In the genomic region with DNA sequence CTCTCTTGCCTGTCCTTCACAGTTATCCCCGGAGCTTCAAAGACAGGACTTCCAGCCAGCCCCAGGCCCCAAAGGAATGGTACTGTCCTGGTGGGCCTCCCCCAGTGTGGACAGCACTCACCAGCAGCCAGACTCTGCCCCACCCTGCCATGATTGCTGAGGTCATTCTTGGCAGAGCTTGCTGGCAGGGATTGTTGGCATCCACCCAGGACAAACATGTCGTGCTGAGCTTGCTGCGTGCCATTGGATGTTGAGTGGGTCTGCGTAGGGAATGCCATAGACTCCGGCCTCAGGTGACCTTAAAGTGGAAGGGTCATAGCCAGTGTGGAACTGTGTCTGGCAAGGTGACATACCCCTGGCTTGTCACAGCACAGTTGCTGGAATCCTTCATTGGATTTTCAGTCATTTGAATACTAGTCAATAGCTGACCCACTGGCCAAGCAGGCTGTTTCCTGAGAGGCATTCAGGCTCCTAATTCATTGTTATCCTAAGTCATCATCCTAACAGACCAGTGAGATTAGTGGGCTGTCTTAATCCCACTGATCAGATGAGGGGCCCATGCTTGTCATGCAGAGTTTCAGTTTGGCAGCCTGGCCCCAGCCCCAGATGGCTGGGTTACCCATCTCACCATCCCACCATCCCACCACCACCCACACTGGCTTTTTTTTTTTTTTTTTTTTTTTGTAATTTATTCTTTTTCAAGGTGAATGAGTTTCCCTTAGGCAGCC, we compare ENCODE assay signal across 7 mouse cellular contexts. TPM values are rescaled to one million over a fixed set of nuclear protein-coding genes. Genes with fewer than 3 reads are reported as not detected.
DNase-seq lines count a peak whose midpoint lies in the region; ATAC-seq and TF ChIP-seq lines count a peak whose summit lies in the region.

No protein-coding gene starts in this region.

- no peak for TF ChIP-seq CTCF in layer of hippocampus, adult 2 months (conservative IDR thresholded peaks at IDR 0.05)

- no peak overlapping the region for H3K4me2 ChIP-seq in forebrain, embryonic 16.5 days (ENCODE audit: low read length)

- intact Hi-C loops in heart, postnatal 10 days (cut with DNase I), result loop anchor here (1.0 to 5.0 kb wide), 2 partner anchors 42 to 151 kb away; a partner anchor contains a TSS

- peak; percentile 72 for ATAC-seq in forebrain, embryonic 16.5 days

- H3K27ac ChIP-seq in forebrain, embryonic 16.5 days (ENCODE audit: low read length), result peak overlapping the region; percentile 33; the same call in 1 of the 2 replicates
- H3K27ac ChIP-seq in layer of hippocampus, adult 2 months, result peak overlapping the region; percentile 71; the same call in 1 of the 2 replicates

- H3K9ac ChIP-seq in forebrain, embryonic 16.5 days (replicated peaks; ENCODE audit: low read depth, low read length), result no peak overlapping the region

- no peaks in the 10 kb centered on the region for H3K36me3 ChIP-seq in forebrain, embryonic 16.5 days (ENCODE audit: control insufficient read depth, insufficient read depth)

- H3K9me3 ChIP-seq in forebrain, embryonic 16.5 days (ENCODE audit: control insufficient read depth, low read length), result no peaks in the 10 kb centered on the region

- H3K4me1 ChIP-seq in forebrain, embryonic 16.5 days (replicated peaks; ENCODE audit: control insufficient read depth, insufficient read depth, low read length), result peaks cover 28% of the 10 kb centered on the region

- H3K27me3 ChIP-seq in forebrain, embryonic 16.5 days (replicated peaks; ENCODE audit: control insufficient read depth, insufficient read depth, low read length), result no peaks in the 10 kb centered on the region

- 22% methylated on average over 5 of the region's 5 CpGs for WGBS in forebrain, embryonic 16.5 days

- H3K4me3 ChIP-seq in forebrain, embryonic 16.5 days (replicated peaks; ENCODE audit: low read length), result no peak overlapping the region
- no peak overlapping the region for H3K4me3 ChIP-seq in layer of hippocampus, adult 2 months

- peak; percentile 80 for DNase-seq in cerebellum, adult 11 months
- peak; percentile 97 to 98 for DNase-seq in heart, postnatal 10 days
- DNase-seq in layer of hippocampus, adult 2 months (ENCODE audit: low spot score in 2 of 2), result peak; percentile 55 to 69
- peak; percentile 94 to 96 for DNase-seq in lung, adult 18-20 months
- peak; percentile 58 for DNase-seq in right cerebral cortex, postnatal 14 days
- DNase-seq in thymus, adult 18-20 months, result no peak

RNA-seq across cellular contexts. Expression of a gene that starts 42.0 kb away (rescaled TPM):
- polyA plus RNA-seq in forebrain, embryonic 16.5 days (2015; fragmentation: Nextera tagmentation; extraction: Ambion mirVana), result 20.4 and 27.9 TPM in 2 replicates
- 100 to 1,000 TPM; 176 to 209 TPM for total RNA-seq in heart, postnatal 10 days (2021)
- 100 to 1,000 TPM; 239 to 255 TPM for total RNA-seq in layer of hippocampus, adult 2 months (2021)

RNA-seq across cellular contexts. Expression of a gene that starts 53.9 kb away (rescaled TPM):
- polyA plus RNA-seq in forebrain, embryonic 16.5 days (2015; fragmentation: Nextera tagmentation; extraction: Ambion mirVana), result not detected in 2 replicates
- total RNA-seq in heart, postnatal 10 days (2021), result under 1 TPM in 1 of 2 experiments, not detected in 1; 0.19 TPM
- total RNA-seq in layer of hippocampus, adult 2 months (2021), result not detected

Comparison
In these comparisons a context has a peak if more than half of its experiments do, and no peak if none do; other contexts are left out.
1. DNase-seq: peak in cerebellum, adult 11 months (single experiment), heart, postnatal 10 days (2 of 2), layer of hippocampus, adult 2 months (2 of 2), lung, adult 18-20 months (2 of 2) and right cerebral cortex, postnatal 14 days (single experiment); none in thymus, adult 18-20 months (0 of 2).